Mouse (Mus musculus) right cerebral cortex, postnatal 14 days (tissue): Measurements from ENCODE around the gene Hfe2.

Experiments
- DNase-seq: peaks from one replicate; pipeline ENCODE4 v3.0.0; 2022

Hfe2 gene

GRCm38 (mm10) chr3:96528506-96528905 lies 3.5 kb downstream of the Hfe2 start:
- no peak for DNase-seq

DNA sequence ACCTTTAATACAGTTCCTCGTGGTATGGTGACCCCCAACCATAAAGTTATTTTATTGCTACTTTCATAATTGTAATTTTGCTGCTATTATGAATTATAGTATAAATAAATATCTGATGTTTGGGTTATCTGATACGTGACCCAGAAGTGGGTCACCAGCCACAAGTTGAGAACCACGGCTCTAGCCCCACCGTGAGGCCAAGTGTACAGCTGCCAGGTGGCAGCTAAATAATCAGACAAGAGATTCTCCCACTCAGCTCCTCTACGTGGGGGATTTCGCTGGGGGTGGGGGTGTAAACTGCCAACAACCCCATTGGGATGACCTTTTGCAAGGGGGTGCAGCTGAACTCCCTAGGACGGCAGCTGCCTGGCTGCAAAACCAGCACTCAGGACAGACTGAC lies 7.1 kb downstream of the Hfe2 start:
- DNase-seq: no peak

- DNase-seq: no peak
Measured at GRCm38 (mm10) chr3:96534300-96534699, 9.3 kb downstream of the Hfe2 start.

DNA sequence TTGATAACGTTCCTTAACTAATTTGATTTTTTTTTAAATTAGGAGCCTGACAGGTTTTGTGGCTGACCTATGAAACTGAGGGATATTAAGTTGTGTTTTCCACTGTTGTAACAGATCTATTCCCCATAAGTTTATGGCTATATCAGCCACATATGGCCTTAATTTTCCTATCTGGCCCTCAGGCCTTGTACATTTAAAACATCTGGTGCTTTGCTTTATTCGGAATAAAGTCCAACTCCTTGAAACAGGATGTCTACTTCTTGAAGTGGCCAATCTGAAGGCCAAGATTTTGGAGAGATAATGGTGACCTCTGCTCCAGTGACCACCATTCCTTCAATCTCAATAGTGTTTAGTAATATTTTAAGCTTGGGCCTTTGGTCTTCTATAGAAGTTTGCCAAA lies 14.3 kb downstream of the Hfe2 start:
- no peak for DNase-seq

- DNase-seq: no peak
Measured at GRCm38 (mm10) chr3:96540740-96541139, 15.8 kb downstream of the Hfe2 start.

GRCm38 (mm10) chr3:96541328-96542078 lies 16.5 kb downstream of the Hfe2 start:
- no peak for DNase-seq

GRCm38 (mm10) chr3:96542554-96542953 lies 17.6 kb downstream of the Hfe2 start:
- DNase-seq: no peak

- DNase-seq: peak; percentile 48
Measured at GRCm38 (mm10) chr3:96543345-96543744, 18.4 kb downstream of the Hfe2 start.

DNA sequence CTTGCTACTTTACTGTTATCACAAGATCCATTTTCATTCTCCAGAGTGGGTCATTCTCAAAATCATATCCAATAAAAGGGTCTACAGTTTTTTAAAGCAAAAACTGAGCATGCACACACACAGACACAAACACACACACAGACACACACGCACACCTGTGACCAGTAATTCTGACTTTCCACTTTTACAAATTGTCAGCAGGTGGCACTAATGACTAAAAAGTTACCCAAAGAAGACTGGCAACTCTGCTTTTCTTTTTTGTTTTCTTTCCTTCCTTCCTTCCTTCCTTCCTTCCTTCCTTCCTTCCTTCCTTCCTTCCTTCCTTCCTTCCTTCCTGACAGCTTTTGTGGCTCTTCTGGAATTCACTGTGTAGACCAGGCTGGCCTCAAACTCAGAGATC lies 20.6 kb downstream of the Hfe2 start:
- DNase-seq: no peak

DNA sequence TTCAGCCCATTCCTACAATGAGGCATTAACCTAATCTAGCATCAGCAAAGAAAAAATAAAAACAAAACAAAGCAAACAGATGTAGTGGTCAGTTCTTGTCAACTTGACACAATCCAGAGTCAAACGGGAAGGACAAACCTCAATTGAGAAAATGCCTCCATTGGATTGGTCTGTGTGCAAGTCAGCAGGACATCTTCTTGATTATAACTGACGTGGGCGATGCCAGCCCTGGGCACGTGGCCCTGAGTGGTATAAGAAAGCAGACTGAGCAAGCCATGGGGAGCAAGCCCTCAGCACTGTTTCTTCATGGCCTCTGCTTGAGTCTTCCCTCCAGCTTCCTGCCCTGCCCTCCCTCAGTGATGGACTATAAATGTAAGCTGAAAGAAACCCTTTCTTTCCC lies 21.9 kb downstream of the Hfe2 start:
- DNase-seq: no peak

- peak; percentile 85 for DNase-seq
Measured at GRCm38 (mm10) chr3:96547389-96547960, 22.5 kb downstream of the Hfe2 start.

DNA sequence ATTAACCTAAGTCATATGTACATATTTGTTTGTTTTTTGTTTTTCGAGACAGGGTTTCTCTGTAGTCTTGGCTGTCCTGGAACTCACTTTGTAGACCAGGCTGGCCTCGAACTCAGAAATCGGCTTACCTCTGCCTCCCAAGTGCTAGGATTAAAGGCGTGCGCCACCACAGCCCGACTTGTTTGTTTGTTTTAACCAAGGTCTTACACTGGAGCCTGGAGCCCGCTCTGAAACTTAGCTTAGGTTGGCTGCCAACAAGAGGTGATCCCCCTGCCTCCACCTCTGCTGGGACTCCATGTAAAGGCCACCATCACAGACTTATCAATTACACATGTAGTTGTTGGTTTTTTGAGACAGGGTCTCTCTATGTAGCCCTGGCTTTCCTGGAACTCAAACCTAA lies 23.9 kb downstream of the Hfe2 start:
- no peak for DNase-seq

GRCm38 (mm10) chr3:96549346-96549745 lies 24.4 kb downstream of the Hfe2 start:
- DNase-seq: no peak

- peak; percentile 58 for DNase-seq
Measured at GRCm38 (mm10) chr3:96551203-96551602, 26.2 kb downstream of the Hfe2 start.

DNA sequence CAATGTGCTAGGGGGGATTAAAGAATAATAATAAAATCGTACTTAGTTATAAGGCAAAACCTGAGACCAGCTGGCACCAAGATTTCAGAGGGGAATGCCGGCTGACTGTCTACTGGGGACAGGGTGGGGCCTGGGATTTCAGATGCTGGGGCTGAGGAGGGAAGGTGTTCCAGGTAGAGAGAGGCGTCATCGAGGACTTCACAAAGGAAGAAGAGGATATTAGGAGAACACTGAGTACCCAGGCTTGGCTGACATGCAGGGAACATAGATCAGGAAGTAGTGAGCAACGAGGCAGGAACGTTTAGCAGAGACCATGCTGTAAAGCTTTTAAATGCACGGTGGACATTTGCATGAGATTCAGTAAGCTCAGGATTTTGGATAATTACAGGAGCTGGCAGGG lies 26.9 kb downstream of the Hfe2 start:
- no peak for DNase-seq

- no peak for DNase-seq
Measured at GRCm38 (mm10) chr3:96553601-96554000, 28.6 kb downstream of the Hfe2 start.

- DNase-seq: no peak
Measured at GRCm38 (mm10) chr3:96554251-96554650, 29.3 kb downstream of the Hfe2 start.

DNA sequence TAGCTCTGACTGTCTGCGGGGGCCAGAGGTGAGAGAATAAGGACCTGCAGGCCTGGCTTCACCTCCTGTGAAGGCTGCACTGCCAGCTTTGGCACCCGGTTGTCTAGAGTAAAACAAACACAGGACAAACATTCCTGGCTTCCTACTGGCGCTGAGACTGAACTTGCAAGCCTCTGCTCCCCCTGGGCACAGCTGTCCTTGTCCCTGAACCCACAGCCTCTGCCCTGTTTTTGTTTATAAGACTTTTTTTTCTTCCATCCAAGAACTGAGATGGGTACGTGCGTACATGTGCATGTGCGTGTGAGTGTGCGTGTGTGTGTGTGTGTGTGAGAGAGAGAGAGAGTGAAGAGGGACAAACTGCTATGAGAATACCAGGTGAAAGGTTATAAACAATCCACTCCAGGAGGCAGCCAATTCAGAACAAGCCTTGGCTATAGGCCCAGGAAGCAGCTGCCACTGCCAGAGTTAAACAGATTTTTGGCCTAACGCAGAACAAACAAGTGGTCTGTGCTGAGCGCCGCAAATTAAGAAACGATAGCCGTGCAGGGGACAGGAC lies 30.1 kb downstream of the Hfe2 start:
- no peak for DNase-seq

DNA sequence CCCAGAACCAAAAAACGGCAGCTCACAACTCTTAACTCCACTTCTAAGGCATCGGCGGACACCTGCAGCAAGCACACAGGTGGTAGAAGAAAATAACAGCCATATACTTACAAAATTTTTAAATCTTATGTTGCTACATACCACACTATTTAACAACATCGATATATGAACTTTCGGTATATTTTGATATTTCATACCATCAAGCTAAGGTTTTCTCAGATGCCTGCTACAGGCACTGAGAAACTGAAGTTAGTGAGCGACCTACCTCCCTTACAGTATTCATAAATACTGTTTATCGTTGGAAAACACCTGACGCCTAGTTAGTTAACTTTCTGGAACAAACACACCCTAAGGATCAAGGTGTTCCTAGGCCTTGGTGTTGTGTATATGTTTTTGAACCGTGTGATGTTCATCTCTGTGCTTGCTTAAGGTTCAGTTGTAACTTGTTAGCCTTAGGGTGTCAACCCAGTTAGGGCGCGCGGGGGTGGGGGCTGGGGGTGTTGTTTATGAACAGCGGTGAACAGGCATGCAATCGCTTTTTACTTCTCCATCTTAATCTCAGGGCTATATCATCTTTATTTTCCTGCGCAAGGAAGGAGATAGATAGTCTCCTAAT lies 31.1 kb downstream of the Hfe2 start:
- DNase-seq: no peak

- no peak for DNase-seq
Measured at GRCm38 (mm10) chr3:96556651-96557635, 32.0 kb downstream of the Hfe2 start.

DNA sequence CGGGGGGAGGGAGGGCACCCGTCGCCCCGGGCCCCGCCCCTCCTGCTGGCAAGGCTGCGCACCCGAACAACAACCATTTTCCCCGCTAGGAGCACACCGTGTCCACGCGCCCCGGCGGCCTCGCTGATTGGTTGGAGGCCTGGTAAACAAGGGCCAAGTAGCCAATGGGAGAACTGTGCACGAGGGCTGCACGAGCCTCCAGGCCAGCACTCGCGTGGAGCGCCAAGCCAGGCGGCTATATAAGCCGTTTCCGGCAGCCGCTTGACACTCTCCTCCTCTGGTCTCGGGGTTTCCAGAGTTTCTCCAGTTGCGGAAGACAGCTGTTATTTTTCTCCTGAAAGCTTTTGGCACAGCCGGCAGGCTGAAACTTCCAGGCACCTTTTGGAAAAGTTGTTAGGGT lies 32.7 kb downstream of the Hfe2 start, which contains the start of gene Txnip:
TSS of gene Txnip (plus strand) at position 264 of the 400 bp plus-strand sequence.
- DNase-seq: peak; percentile 99

DNA sequence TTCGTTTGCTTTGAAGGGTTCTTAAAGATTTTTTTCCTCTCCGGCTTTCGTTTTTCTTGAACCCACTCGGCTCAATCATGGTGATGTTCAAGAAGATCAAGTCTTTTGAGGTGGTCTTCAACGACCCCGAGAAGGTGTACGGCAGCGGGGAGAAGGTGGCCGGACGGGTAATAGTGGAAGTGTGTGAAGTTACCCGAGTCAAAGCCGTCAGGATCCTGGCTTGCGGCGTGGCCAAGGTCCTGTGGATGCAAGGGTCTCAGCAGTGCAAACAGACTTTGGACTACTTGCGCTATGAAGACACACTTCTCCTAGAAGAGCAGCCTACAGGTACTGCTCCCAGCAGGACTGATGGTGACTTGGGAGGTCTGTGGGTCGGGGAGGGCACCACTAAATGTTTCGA lies 33.2 kb downstream of the Hfe2 start:
- DNase-seq: no peak
